In the genomic region with DNA sequence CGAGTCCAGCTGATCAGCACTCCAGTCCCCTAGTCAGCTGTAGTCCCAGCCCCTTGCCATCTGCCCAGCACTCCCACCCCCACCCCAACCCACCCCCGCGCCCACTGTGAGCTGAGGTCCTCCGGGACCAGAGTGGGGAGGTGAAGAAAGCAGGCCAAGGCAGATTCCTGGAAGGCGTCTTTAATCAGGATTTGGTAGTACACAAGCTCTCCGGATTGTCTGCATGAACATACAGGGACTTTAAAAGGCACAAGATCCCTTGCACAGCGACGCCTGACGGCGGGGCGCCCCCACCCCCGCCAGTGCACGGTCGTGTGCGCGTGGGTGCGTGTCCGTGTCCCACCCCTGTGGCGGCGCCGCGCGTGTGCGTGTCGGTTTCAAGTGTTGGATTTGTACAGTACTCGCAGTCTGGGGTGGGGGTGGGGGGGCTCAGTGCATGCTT, we compare ENCODE assay signal across 9 mouse cellular contexts. TPM values are rescaled to one million over a fixed set of nuclear protein-coding genes. Genes with fewer than 3 reads are reported as not detected.
DNase-seq lines count a peak whose midpoint lies in the region; ATAC-seq and TF ChIP-seq lines count a peak whose summit lies in the region.
"Had no signal": no experiment of that assay in that cellular context is flagged by ENCODE, and none has a peak within 500 bp of the region (broad histone marks: within the 10 kb centered on the region; RNA-seq: fewer than 3 reads in every experiment).

No protein-coding gene starts in this region.

- intact Hi-C loops in heart, postnatal 36 days (cut with DNase I) = no loop called here

- no peaks in the 10 kb centered on the region for H3K36me3 ChIP-seq in heart, embryonic 14.5 days (ENCODE audit: control insufficient read depth, insufficient read depth, low read length)
- no peaks in the 10 kb centered on the region for H3K36me3 ChIP-seq in embryonic facial prominence, embryonic 11.5 days (replicated peaks; ENCODE audit: control insufficient read depth, insufficient read depth, low read depth, low read length)
- 0 out of 2 replicates have a peak, but pooled peaks cover 5% of the 10 kb centered on the region for H3K36me3 ChIP-seq in hindbrain, postnatal 0 days (ENCODE audit: insufficient read depth, low read length)
- peaks cover 4% of the 10 kb centered on the region; the same call in 1 of the 2 replicates for H3K36me3 ChIP-seq in midbrain, postnatal 0 days (ENCODE audit: insufficient read depth, low read length)

- no peak overlapping the region for H3K27ac ChIP-seq in heart, embryonic 14.5 days (replicated peaks in 1 of 2; ENCODE audit: control insufficient read depth in 1 of 2, insufficient read depth in 1 of 2, low read depth in 2 of 2, low read length in 2 of 2)
- no peak overlapping the region for H3K27ac ChIP-seq in embryonic facial prominence, embryonic 11.5 days (replicated peaks; ENCODE audit: low read depth, low read length)
- H3K27ac ChIP-seq in hindbrain, postnatal 0 days = no peak overlapping the region
- no peak overlapping the region for H3K27ac ChIP-seq in midbrain, postnatal 0 days (ENCODE audit: low read depth, low read length)

- peaks cover 25 to 36% of the 10 kb centered on the region in 2 experiments for H3K4me1 ChIP-seq in heart, embryonic 14.5 days (ENCODE audit: control insufficient read depth in 2 of 2, insufficient read depth in 2 of 2, low read length in 2 of 2)
- H3K4me1 ChIP-seq in embryonic facial prominence, embryonic 11.5 days (ENCODE audit: control insufficient read depth, insufficient read depth, low read length) = peaks cover 13% of the 10 kb centered on the region
- peaks cover 22% of the 10 kb centered on the region; the same call in 1 of the 2 replicates for H3K4me1 ChIP-seq in hindbrain, postnatal 0 days (ENCODE audit: insufficient read depth, low read length)
- peaks cover 13% of the 10 kb centered on the region; the same call in 1 of the 2 replicates for H3K4me1 ChIP-seq in midbrain, postnatal 0 days (ENCODE audit: insufficient read depth, low read length)

- peak; percentile 14; the same call in 1 of the 2 replicates for TF ChIP-seq CTCF in hindbrain, postnatal 0 days (IDR thresholded peaks at IDR 0.05; ENCODE audit: low read depth)
- peak; percentile 43 for TF ChIP-seq CTCF in midbrain, postnatal 0 days (IDR thresholded peaks at IDR 0.05)

- WGBS in heart, embryonic 14.5 days = 1% methylated on average over 26 of the region's 26 CpGs
- 3% methylated on average over 26 of the region's 26 CpGs for WGBS in embryonic facial prominence, embryonic 11.5 days
- WGBS in hindbrain, postnatal 0 days = 1% methylated on average over 26 of the region's 26 CpGs
- WGBS in midbrain, postnatal 0 days = 4% methylated on average over 26 of the region's 26 CpGs

- DNase-seq in heart, postnatal 36 days = no peak
- DNase-seq in embryonic facial prominence, embryonic 11.5 days (ENCODE audit: low spot score) = peak; percentile 26
- DNase-seq in hindbrain, postnatal 0 days (ENCODE audit: low spot score) = peak; percentile 54
- no peak for DNase-seq in midbrain, postnatal 0 days (ENCODE audit: low spot score)
- DNase-seq in adipocyte (ENCODE audit: low spot score) = no peak
- no peak for DNase-seq in testis, postnatal 10 days (ENCODE audit: low spot score)

- H3K4me2 ChIP-seq in heart, embryonic 14.5 days (ENCODE audit: low read length) = peak overlapping the region; percentile 88
- peak overlapping the region; percentile 85 for H3K4me2 ChIP-seq in embryonic facial prominence, embryonic 11.5 days (ENCODE audit: low read depth, low read length)
- H3K4me2 ChIP-seq in hindbrain, postnatal 0 days (ENCODE audit: low read depth, low read length) = peak overlapping the region; percentile 67
- H3K4me2 ChIP-seq in midbrain, postnatal 0 days (ENCODE audit: low read depth, low read length, poor library complexity, severe bottlenecking) = peak overlapping the region; percentile 57

- peak overlapping the region; percentile 31 to 49 for H3K4me3 ChIP-seq in heart, embryonic 14.5 days (ENCODE audit: control insufficient read depth in 1 of 2, insufficient read depth in 1 of 2, low read depth in 1 of 2, low read length in 2 of 2)
- peak overlapping the region; percentile 23 for H3K4me3 ChIP-seq in embryonic facial prominence, embryonic 11.5 days (ENCODE audit: low read depth, low read length)
- peak overlapping the region; percentile 34 for H3K4me3 ChIP-seq in hindbrain, postnatal 0 days (ENCODE audit: low read length)
- peak overlapping the region; percentile 16; the same call in 1 of the 2 replicates for H3K4me3 ChIP-seq in midbrain, postnatal 0 days (ENCODE audit: low read depth, low read length)

- ATAC-seq in heart, embryonic 14.5 days (ENCODE audit: insufficient number of reproducible peaks, insufficient read depth, low FRiP score, low read depth) = no peak
- no peak for ATAC-seq in embryonic facial prominence, embryonic 11.5 days (replicated peaks; ENCODE audit: insufficient number of reproducible peaks, low FRiP score, low TSS enrichment, low read depth)
- ATAC-seq in hindbrain, postnatal 0 days = peak; percentile 19; the same call in 1 of the 2 replicates
- ATAC-seq in midbrain, postnatal 0 days (ENCODE audit: low FRiP score) = 0 out of 2 replicates have a peak, but pooled peaks have one; percentile 33
- ATAC-seq in monocyte, adult 5-6 weeks (replicated peaks; ENCODE audit: insufficient number of reproducible peaks, low FRiP score, low TSS enrichment, poor library complexity, severe bottlenecking) = no peak

- H3K9me3 ChIP-seq in heart, embryonic 14.5 days (ENCODE audit: control insufficient read depth, low read length) = no peaks in the 10 kb centered on the region
- no peaks in the 10 kb centered on the region for H3K9me3 ChIP-seq in embryonic facial prominence, embryonic 11.5 days (replicated peaks; ENCODE audit: control insufficient read depth, low read length)
- no peaks in the 10 kb centered on the region for H3K9me3 ChIP-seq in hindbrain, postnatal 0 days (ENCODE audit: low read length)
- H3K9me3 ChIP-seq in midbrain, postnatal 0 days (ENCODE audit: low read length) = no peaks in the 10 kb centered on the region

- H3K27me3 ChIP-seq in heart, embryonic 14.5 days (ENCODE audit: control insufficient read depth, insufficient read depth, low read length) = peaks cover 43% of the 10 kb centered on the region
- H3K27me3 ChIP-seq in embryonic facial prominence, embryonic 11.5 days (ENCODE audit: control insufficient read depth, insufficient read depth, low read length) = peaks cover 26% of the 10 kb centered on the region
- no peaks in the 10 kb centered on the region for H3K27me3 ChIP-seq in hindbrain, postnatal 0 days (ENCODE audit: insufficient read depth, low read length)
- H3K27me3 ChIP-seq in midbrain, postnatal 0 days (ENCODE audit: insufficient read depth, low read length) = no peaks in the 10 kb centered on the region

- H3K9ac ChIP-seq in heart, embryonic 14.5 days (ENCODE audit: low read length) = peak overlapping the region; percentile 64; the same call in 1 of the 2 replicates
- peak overlapping the region; percentile 14; the same call in 1 of the 2 replicates for H3K9ac ChIP-seq in embryonic facial prominence, embryonic 11.5 days (replicated peaks; ENCODE audit: low read length)
- H3K9ac ChIP-seq in hindbrain, postnatal 0 days (replicated peaks; ENCODE audit: low read length) = peak overlapping the region; percentile 30; the same call in 1 of the 2 replicates
- H3K9ac ChIP-seq in midbrain, postnatal 0 days (replicated peaks; ENCODE audit: low read length, poor library complexity, severe bottlenecking) = peak overlapping the region; percentile 42; the same call in 1 of the 2 replicates

RNA-seq across cellular contexts. Expression of a gene that starts 15.7 kb away (rescaled TPM):
- not detected in 2 replicates for polyA plus RNA-seq in heart, embryonic 14.5 days (2014; fragmentation: Nextera tagmentation; extraction: Ambion mirVana)
- not detected for total RNA-seq in heart, postnatal 36 days (2021)
- polyA plus RNA-seq in embryonic facial prominence, embryonic 11.5 days (2014; fragmentation: Nextera tagmentation; extraction: Ambion mirVana) = not detected in 2 replicates
- not detected in 2 replicates for total RNA-seq in hindbrain, postnatal 0 days (2014; rRNA removed)
- 0.13 TPM in 1 of 2 replicates, not detected in the other for polyA plus RNA-seq in hindbrain, postnatal 0 days (2015; fragmentation: Nextera tagmentation; extraction: Ambion mirVana)
- 0.93 TPM in 1 of 2 replicates, not detected in the other for total RNA-seq in midbrain, postnatal 0 days (2014; rRNA removed)
- polyA plus RNA-seq in midbrain, postnatal 0 days (2015; fragmentation: Nextera tagmentation; extraction: Ambion mirVana) = 0.20 TPM in 1 of 2 replicates, not detected in the other
- total RNA-seq in monocyte, adult 5-6 weeks (2017) = not detected in 3 replicates
- total RNA-seq: neutrophil, adult 5-6 weeks had no signal

RNA-seq across cellular contexts. Expression of a gene that starts 25.3 kb away (rescaled TPM):
- polyA plus RNA-seq in heart, embryonic 14.5 days (2014; fragmentation: Nextera tagmentation; extraction: Ambion mirVana) = 0.61 and 1.3 TPM in 2 replicates
- total RNA-seq in heart, postnatal 36 days (2021) = 1 to 10 TPM in 1 of 2 experiments, not detected in 1; 1.2 TPM
- 0.43 and 1.0 TPM in 2 replicates for polyA plus RNA-seq in embryonic facial prominence, embryonic 11.5 days (2014; fragmentation: Nextera tagmentation; extraction: Ambion mirVana)
- total RNA-seq in hindbrain, postnatal 0 days (2014; rRNA removed) = 1.4 and 4.0 TPM in 2 replicates
- polyA plus RNA-seq in hindbrain, postnatal 0 days (2015; fragmentation: Nextera tagmentation; extraction: Ambion mirVana) = 1.6 and 1.7 TPM in 2 replicates
- total RNA-seq in midbrain, postnatal 0 days (2014; rRNA removed) = 2.0 and 3.0 TPM in 2 replicates
- 1.5 and 2.1 TPM in 2 replicates for polyA plus RNA-seq in midbrain, postnatal 0 days (2015; fragmentation: Nextera tagmentation; extraction: Ambion mirVana)
- total RNA-seq in monocyte, adult 5-6 weeks (2017) = not detected in 3 replicates

RNA-seq across cellular contexts. Expression of a gene that starts 33.5 kb away (rescaled TPM):
- polyA plus RNA-seq in heart, embryonic 14.5 days (2014; fragmentation: Nextera tagmentation; extraction: Ambion mirVana) = 0.16 and 0.18 TPM in 2 replicates
- total RNA-seq in heart, postnatal 36 days (2021) = under 1 TPM; 0.19 TPM
- polyA plus RNA-seq in embryonic facial prominence, embryonic 11.5 days (2014; fragmentation: Nextera tagmentation; extraction: Ambion mirVana) = 0.38 and 0.63 TPM in 2 replicates
- total RNA-seq in hindbrain, postnatal 0 days (2014; rRNA removed) = 46.5 and 53.4 TPM in 2 replicates
- polyA plus RNA-seq in hindbrain, postnatal 0 days (2015; fragmentation: Nextera tagmentation; extraction: Ambion mirVana) = 6.3 and 6.5 TPM in 2 replicates
- total RNA-seq in midbrain, postnatal 0 days (2014; rRNA removed) = 46.8 and 50.1 TPM in 2 replicates
- 5.4 and 6.1 TPM in 2 replicates for polyA plus RNA-seq in midbrain, postnatal 0 days (2015; fragmentation: Nextera tagmentation; extraction: Ambion mirVana)
- under 0.01 to 0.58 TPM (median 0.48 TPM) in 3 replicates for total RNA-seq in monocyte, adult 5-6 weeks (2017)

RNA-seq across cellular contexts. Expression of a gene that starts 42.5 kb away (rescaled TPM):
- polyA plus RNA-seq in heart, embryonic 14.5 days (2014; fragmentation: Nextera tagmentation; extraction: Ambion mirVana) = 25.8 and 26.4 TPM in 2 replicates
- 1 to 10 TPM in 1 of 2 experiments, under 1 TPM in 1; 0.89 to 2.2 TPM for total RNA-seq in heart, postnatal 36 days (2021)
- 65.9 and 74.9 TPM in 2 replicates for polyA plus RNA-seq in embryonic facial prominence, embryonic 11.5 days (2014; fragmentation: Nextera tagmentation; extraction: Ambion mirVana)
- total RNA-seq in hindbrain, postnatal 0 days (2014; rRNA removed) = 8.9 and 9.9 TPM in 2 replicates
- 19.2 and 23.4 TPM in 2 replicates for polyA plus RNA-seq in hindbrain, postnatal 0 days (2015; fragmentation: Nextera tagmentation; extraction: Ambion mirVana)
- 4.0 and 4.1 TPM in 2 replicates for total RNA-seq in midbrain, postnatal 0 days (2014; rRNA removed)
- 10.2 and 10.4 TPM in 2 replicates for polyA plus RNA-seq in midbrain, postnatal 0 days (2015; fragmentation: Nextera tagmentation; extraction: Ambion mirVana)
- total RNA-seq in monocyte, adult 5-6 weeks (2017) = not detected in 3 replicates
- total RNA-seq: neutrophil, adult 5-6 weeks had no signal

Comparison
In these comparisons a context has a peak if more than half of its experiments do, and no peak if none do; other contexts are left out.
1. ATAC-seq: peak in hindbrain, postnatal 0 days (single experiment) and midbrain, postnatal 0 days (single experiment); none in heart, embryonic 14.5 days (single experiment), embryonic facial prominence, embryonic 11.5 days (single experiment) and monocyte, adult 5-6 weeks (single experiment).
2. H3K9ac ChIP-seq: peak in every context shown above with its lines; median percentile 64 in heart, embryonic 14.5 days; 42 in midbrain, postnatal 0 days; 30 in hindbrain, postnatal 0 days; 14 in embryonic facial prominence, embryonic 11.5 days.
3. DNase-seq: peak in embryonic facial prominence, embryonic 11.5 days (single experiment) and hindbrain, postnatal 0 days (single experiment); none in heart, postnatal 36 days (0 of 2), midbrain, postnatal 0 days (single experiment), adipocyte (single experiment) and testis, postnatal 10 days (single experiment).
4. RNA of a gene that starts 33.5 kb away (total RNA-seq): 46.8 to 50.1 TPM in midbrain, postnatal 0 days and 46.5 to 53.4 TPM in hindbrain, postnatal 0 days; under 0.01 to 0.58 TPM in monocyte, adult 5-6 weeks and 0.19 TPM in heart, postnatal 36 days; every median in the first group is over 10 times any median in the second.
5. Peak in every context shown above with its lines, with median percentiles within 50 percentile points of each other: H3K4me2 ChIP-seq and H3K4me3 ChIP-seq.